12 mouse cellular contexts compared by ENCODE assay signal in genomic region chr5:66105946-66106345, GRCm38 (mm10).
DNase-seq lines count a peak whose midpoint lies in the region; ATAC-seq and TF ChIP-seq lines count a peak whose summit lies in the region.
"Had no signal": no experiment of that assay in that cellular context is flagged by ENCODE, and none has a peak within 500 bp of the region (broad histone marks: within the 10 kb centered on the region; RNA-seq: fewer than 3 reads in every experiment).

No protein-coding gene starts in this region.

- ATAC-seq in liver, embryonic 16.5 days (ENCODE audit: low read depth): peak; percentile 78
- no peak for ATAC-seq in forebrain, embryonic 14.5 days
- ATAC-seq: forebrain, embryonic 16.5 days had no signal

- WGBS in bone marrow, adult 2 months: 15% methylated on average over 7 of the region's 7 CpGs
- 34% methylated on average over 7 of the region's 7 CpGs for WGBS in liver, embryonic 16.5 days (ENCODE audit: insufficient replicate concordance)
- 92% methylated on average over 7 of the region's 7 CpGs for WGBS in forebrain, embryonic 14.5 days

- no peaks in the 10 kb centered on the region for H3K4me1 ChIP-seq in ES-E14 (ENCODE audit: control insufficient read depth in 2 of 2, insufficient read depth in 2 of 2, low read length in 2 of 2, poor library complexity in 1 of 2)
- peaks cover 3% of the 10 kb centered on the region for H3K4me1 ChIP-seq in bone marrow, adult 2 months (ENCODE audit: control insufficient read depth, insufficient read depth, low read length)
- H3K4me1 ChIP-seq in liver, embryonic 16.5 days (ENCODE audit: control insufficient read depth, low read depth, low read length): no peaks in the 10 kb centered on the region
- no peaks in the 10 kb centered on the region for H3K4me1 ChIP-seq in forebrain, embryonic 14.5 days (ENCODE audit: control insufficient read depth, insufficient read depth, low read length)
- H3K4me1 ChIP-seq: heart, embryonic 13.5 days; neural tube, embryonic 13.5 days had no signal

- no peak for DNase-seq in ES-E14 (ENCODE audit: low read depth, low spot score)
- DNase-seq in monocyte, adult 2 months (ENCODE audit: low read depth in 1 of 2, low spot score in 2 of 2): peak; percentile 65 to 70
- no peak for DNase-seq in gastrocnemius, postnatal 25 days
- no peak for DNase-seq in forebrain, embryonic 14.5 days (ENCODE audit: low spot score)
- DNase-seq in cerebellum, postnatal 36 days: no peak
- DNase-seq: thymus, adult 18-20 months had no signal

- no peak overlapping the region for H3K27ac ChIP-seq in ES-E14 (ENCODE audit: insufficient read depth, low read depth, low read length, poor library complexity, severe bottlenecking)
- H3K27ac ChIP-seq in bone marrow, adult 2 months (ENCODE audit: control insufficient read depth, insufficient read depth, low read depth, low read length, poor library complexity): peak overlapping the region; percentile 57
- H3K27ac ChIP-seq in liver, embryonic 16.5 days (ENCODE audit: low read length): peak overlapping the region; percentile 76
- no peak overlapping the region for H3K27ac ChIP-seq in forebrain, embryonic 14.5 days (ENCODE audit: low read depth, low read length)
- H3K27ac ChIP-seq: heart, embryonic 13.5 days; neural tube, embryonic 13.5 days had no signal

- H3K9ac ChIP-seq in ES-E14 (ENCODE audit: insufficient read depth, low read depth, low read length, poor library complexity, severe bottlenecking): no peak overlapping the region
- no peak overlapping the region for H3K9ac ChIP-seq in liver, embryonic 16.5 days (ENCODE audit: low read depth, low read length)
- no peak overlapping the region for H3K9ac ChIP-seq in forebrain, embryonic 14.5 days (ENCODE audit: low read length)
- H3K9ac ChIP-seq: heart, embryonic 13.5 days; neural tube, embryonic 13.5 days had no signal

- TF ChIP-seq CTCF in bone marrow, adult 2 months (IDR thresholded peaks at IDR 0.05; ENCODE audit: control insufficient read depth, insufficient read depth, low read length): no peak

- H3K36me3 ChIP-seq in ES-E14 (ENCODE audit: control insufficient read depth, insufficient read depth, low read length, poor library complexity, severe bottlenecking): no peaks in the 10 kb centered on the region
- no peaks in the 10 kb centered on the region for H3K36me3 ChIP-seq in liver, embryonic 16.5 days (ENCODE audit: control insufficient read depth, insufficient read depth)
- H3K36me3 ChIP-seq in forebrain, embryonic 14.5 days (ENCODE audit: control insufficient read depth, insufficient read depth, low read length): no peaks in the 10 kb centered on the region
- H3K36me3 ChIP-seq: heart, embryonic 13.5 days; neural tube, embryonic 13.5 days had no signal

- in situ Hi-C loops in ES-E14 (cut with MboI; ENCODE audit: low sequenced_read_pairs in 2 of 2, unreplicated experiment in 2 of 2): no loop called here

- H3K4me3 ChIP-seq in ES-E14 (ENCODE audit: insufficient read depth in 1 of 2, low read depth in 1 of 2, low read length in 2 of 2, poor library complexity in 1 of 2, severe bottlenecking in 1 of 2): no peak overlapping the region
- peak overlapping the region; percentile 33 for H3K4me3 ChIP-seq in bone marrow, adult 2 months (replicated peaks; ENCODE audit: control insufficient read depth, low read depth, low read length)
- no peak overlapping the region for H3K4me3 ChIP-seq in liver, embryonic 16.5 days (ENCODE audit: low read depth, low read length)
- no peak overlapping the region for H3K4me3 ChIP-seq in forebrain, embryonic 14.5 days (ENCODE audit: low read depth, low read length)
- H3K4me3 ChIP-seq: heart, embryonic 13.5 days; neural tube, embryonic 13.5 days had no signal

- H3K4me2 ChIP-seq in liver, embryonic 16.5 days (ENCODE audit: low read depth, low read length): no peak overlapping the region
- H3K4me2 ChIP-seq in forebrain, embryonic 14.5 days (ENCODE audit: low read length): no peak overlapping the region
- H3K4me2 ChIP-seq: heart, embryonic 13.5 days; neural tube, embryonic 13.5 days had no signal

- no peak for TF ChIP-seq POLR2A in bone marrow, adult 2 months (IDR thresholded peaks at IDR 0.05; ENCODE audit: borderline replicate concordance, control insufficient read depth, low read depth, low read length)

- H3K9me3 ChIP-seq in ES-E14 (ENCODE audit: control insufficient read depth, insufficient read depth, low read depth, low read length): no peaks in the 10 kb centered on the region
- no peaks in the 10 kb centered on the region for H3K9me3 ChIP-seq in liver, embryonic 16.5 days (replicated peaks; ENCODE audit: control insufficient read depth, low read length)
- no peaks in the 10 kb centered on the region for H3K9me3 ChIP-seq in forebrain, embryonic 14.5 days (replicated peaks; ENCODE audit: control insufficient read depth, low read length)
- H3K9me3 ChIP-seq: heart, embryonic 13.5 days; megakaryocyte, embryonic 14.5 days; neural tube, embryonic 13.5 days had no signal

- H3K27me3 ChIP-seq in liver, embryonic 16.5 days (ENCODE audit: control insufficient read depth, insufficient read depth, low read depth, low read length): no peaks in the 10 kb centered on the region
- no peaks in the 10 kb centered on the region for H3K27me3 ChIP-seq in forebrain, embryonic 14.5 days (replicated peaks; ENCODE audit: control insufficient read depth, insufficient read depth, low read length)
- H3K27me3 ChIP-seq: heart, embryonic 13.5 days; neural tube, embryonic 13.5 days had no signal

TF ChIP-seq in ES-E14, 5 proteins besides CTCF, POLR2A, EP300 and RAD21:
- no peak for TF ChIP-seq HCFC1 (IDR thresholded peaks at IDR 0.05; ENCODE audit: borderline replicate concordance, insufficient read depth, low read length)
- peak; percentile 71 for TF ChIP-seq MAFK (IDR thresholded peaks at IDR 0.05; ENCODE audit: insufficient read depth, low read depth, low read length)

Comparison
In these comparisons a context has a peak if more than half of its experiments do, and no peak if none do; other contexts are left out.
1. DNase-seq: peak in monocyte, adult 2 months (2 of 2); none in ES-E14 (single experiment), gastrocnemius, postnatal 25 days (single experiment), forebrain, embryonic 14.5 days (single experiment) and cerebellum, postnatal 36 days (0 of 2).
2. H3K27ac ChIP-seq: peak in bone marrow, adult 2 months (single experiment) and liver, embryonic 16.5 days (single experiment); none in ES-E14 (single experiment) and forebrain, embryonic 14.5 days (single experiment).